Mouse (Mus musculus) bone marrow, adult 2 months (tissue): ENCODE data around the gene Gmds. TPM values are rescaled to one million over a fixed set of nuclear protein-coding genes. Genes with fewer than 3 reads are reported as not detected.

ENCODE experiments used
- H3K27ac ChIP-seq: fragments of 200-500 bp; 2 replicates; pipeline ENCODE4 v1.5.1; 2012; ENCODE audit warnings: low read depth, mild to moderate bottlenecking, control low read depth, inconsistent platforms, low read length; ENCODE audit not compliant: control insufficient read depth, poor library complexity, insufficient read depth
- H3K4me1 ChIP-seq: fragments of 200-500 bp; 2 replicates; pipeline ENCODE4 v1.6.1; 2011; ENCODE audit warnings: low read length; ENCODE audit not compliant: control insufficient read depth, insufficient read depth
- H3K4me3 ChIP-seq: fragments of 200-500 bp; replicated peaks from 2 replicates; pipeline ENCODE3; 2011; ENCODE audit warnings: mild to moderate bottlenecking, low read depth, low read length, control low read depth; ENCODE audit not compliant: control insufficient read depth
- CTCF ChIP-seq: fragments of 200-500 bp; IDR thresholded peaks from 2 replicates; pipeline ENCODE4 v1.5.1; 2011; ENCODE audit warnings: low read length, control low read depth; ENCODE audit not compliant: control insufficient read depth, insufficient read depth
- POLR2A ChIP-seq: fragments of 200-500 bp; IDR thresholded peaks from 2 replicates; pipeline ENCODE4 v1.6.1; 2011; ENCODE audit warnings: low read depth, mild to moderate bottlenecking, control low read depth, low read length, borderline replicate concordance; ENCODE audit not compliant: control insufficient read depth
- WGBS: fragments of 180-500 bp; shearing (Covaris S2); methylation state at CpG from one replicate; pipeline ENCODE4 v1.1.7; 2018; 5-methylcytosine and 5-hydroxymethylcytosine counted together
- polyA plus RNA-seq: library from polyadenylated mRNA; stranded (reverse); fragments of >200 nt; gene quantifications from 2 replicates; pipeline ENCODE4 v1.2.4, GENCODE M21; 2011; ENCODE audit warnings: low replicate concordance; ENCODE audit not compliant: missing spikeins, insufficient read depth, insufficient read length

Gmds gene
- polyA plus RNA-seq, 1 experiment, result 4.8 TPM

DNA sequence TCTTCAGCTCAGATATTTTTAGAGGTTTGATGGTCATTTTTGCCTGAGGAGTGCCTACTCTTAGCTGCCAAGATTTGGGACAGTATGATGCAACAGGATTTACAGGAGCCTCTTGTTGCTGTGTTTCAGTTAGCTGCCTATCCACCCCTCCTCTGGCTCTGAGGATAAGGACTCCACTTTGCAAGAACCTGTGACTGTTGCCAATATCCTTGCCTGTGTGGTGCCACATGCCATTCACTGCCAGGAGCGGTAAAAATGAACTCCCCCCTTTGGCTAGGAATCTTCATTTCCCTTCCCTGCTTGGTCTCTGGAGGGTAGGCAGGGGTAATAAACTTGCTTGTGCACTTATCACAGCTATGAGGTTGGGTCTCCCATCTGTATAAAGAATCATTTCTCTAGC lies 31.6 kb upstream of the Gmds start:
- TF ChIP-seq CTCF, result no peak
- no peak for TF ChIP-seq POLR2A
- Histone ChIP-seq H3K4me1 (no peaks in the 10 kb centered on the region), H3K27ac (no peak overlapping the region), H3K4me3 (no peak overlapping the region)
- 84% methylated on average over 1 of the region's 1 CpGs for WGBS

- TF ChIP-seq POLR2A (no peak), CTCF (no peak)
- H3K4me3 ChIP-seq, result peak overlapping the region; percentile 78
- no peaks in the 10 kb centered on the region for H3K4me1 ChIP-seq
- peak overlapping the region; percentile 52 for H3K27ac ChIP-seq
- WGBS, result 5% methylated on average over 32 of the region's 32 CpGs
Measured at GRCm38 (mm10) chr13:32337735-32338512, 616 bp downstream of the Gmds start.

GRCm38 (mm10) chr13:32318309-32318708 lies 20.2 kb downstream of the Gmds start:
- Histone ChIP-seq H3K27ac (no peak overlapping the region), H3K4me3 (no peak overlapping the region), H3K4me1 (no peaks in the 10 kb centered on the region)
- TF ChIP-seq CTCF (no peak), POLR2A (no peak)
- 66% methylated on average over 4 of the region's 4 CpGs for WGBS

GRCm38 (mm10) chr13:32317354-32317753 lies 21.2 kb downstream of the Gmds start:
- no peak overlapping the region for H3K4me3 ChIP-seq
- H3K27ac ChIP-seq, result no peak overlapping the region
- TF ChIP-seq POLR2A (no peak), CTCF (no peak)
- H3K4me1 ChIP-seq, result no peaks in the 10 kb centered on the region
- 84% methylated on average over 3 of the region's 3 CpGs for WGBS

- Histone ChIP-seq H3K4me3 (no peak overlapping the region), H3K27ac (no peak overlapping the region), H3K4me1 (no peaks in the 10 kb centered on the region)
- 39% methylated on average over 3 of the region's 3 CpGs for WGBS
- TF ChIP-seq CTCF, result peak; percentile 73
- no peak for TF ChIP-seq POLR2A
Measured at GRCm38 (mm10) chr13:32312663-32313062, 25.9 kb downstream of the Gmds start.

- Histone ChIP-seq H3K4me3 (no peak overlapping the region), H3K4me1 (no peaks in the 10 kb centered on the region), H3K27ac (no peak overlapping the region)
- TF ChIP-seq POLR2A (no peak), CTCF (no peak)
- WGBS, result 77% methylated on average over 2 of the region's 2 CpGs
Measured at GRCm38 (mm10) chr13:32311476-32311875, 27.1 kb downstream of the Gmds start.

GRCm38 (mm10) chr13:32298456-32298855 lies 40.1 kb downstream of the Gmds start:
- H3K4me1 ChIP-seq, result no peaks in the 10 kb centered on the region; the same call in 1 of the 2 replicates
- H3K4me3 ChIP-seq, result no peak overlapping the region
- H3K27ac ChIP-seq, result no peak overlapping the region
- 78% methylated on average over 1 of the region's 1 CpGs for whole genome bisulfite sequencing
- TF ChIP-seq POLR2A, result no peak
- TF ChIP-seq CTCF, result no peak

DNA sequence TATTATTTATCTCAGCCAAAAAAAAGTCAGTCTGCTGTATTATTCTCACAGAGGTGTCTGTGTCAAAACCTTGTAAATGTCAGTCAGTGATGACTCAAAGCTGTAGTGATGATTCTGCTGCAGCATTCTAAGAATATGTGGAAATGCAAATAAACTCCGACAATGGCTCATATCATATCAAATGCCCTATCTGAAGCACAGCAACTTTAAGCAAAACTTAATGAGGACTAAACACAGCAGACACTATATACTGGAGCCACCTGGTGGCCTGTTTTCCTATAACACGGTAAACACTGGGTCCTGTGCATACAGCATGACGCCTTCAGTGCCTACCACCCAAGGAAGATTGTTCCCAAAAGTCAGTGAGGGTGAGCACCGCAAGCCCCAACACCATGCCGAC lies 41.1 kb downstream of the Gmds start:
- no peak overlapping the region for H3K27ac ChIP-seq
- H3K4me1 ChIP-seq, result no peaks in the 10 kb centered on the region; the same call in 1 of the 2 replicates
- 26% methylated on average over 5 of the region's 5 CpGs for WGBS
- H3K4me3 ChIP-seq, result no peak overlapping the region
- TF ChIP-seq CTCF, result no peak
- TF ChIP-seq POLR2A, result no peak
